Mouse (Mus musculus) MN1 (cell line): ENCODE data around the gene Mn1.

ENCODE experiments used
- DNase-seq: peaks from one replicate; pipeline ENCODE4 v3.0.0-alpha.2; 2016; ENCODE audit warnings: low spot score

Mn1 gene

DNA sequence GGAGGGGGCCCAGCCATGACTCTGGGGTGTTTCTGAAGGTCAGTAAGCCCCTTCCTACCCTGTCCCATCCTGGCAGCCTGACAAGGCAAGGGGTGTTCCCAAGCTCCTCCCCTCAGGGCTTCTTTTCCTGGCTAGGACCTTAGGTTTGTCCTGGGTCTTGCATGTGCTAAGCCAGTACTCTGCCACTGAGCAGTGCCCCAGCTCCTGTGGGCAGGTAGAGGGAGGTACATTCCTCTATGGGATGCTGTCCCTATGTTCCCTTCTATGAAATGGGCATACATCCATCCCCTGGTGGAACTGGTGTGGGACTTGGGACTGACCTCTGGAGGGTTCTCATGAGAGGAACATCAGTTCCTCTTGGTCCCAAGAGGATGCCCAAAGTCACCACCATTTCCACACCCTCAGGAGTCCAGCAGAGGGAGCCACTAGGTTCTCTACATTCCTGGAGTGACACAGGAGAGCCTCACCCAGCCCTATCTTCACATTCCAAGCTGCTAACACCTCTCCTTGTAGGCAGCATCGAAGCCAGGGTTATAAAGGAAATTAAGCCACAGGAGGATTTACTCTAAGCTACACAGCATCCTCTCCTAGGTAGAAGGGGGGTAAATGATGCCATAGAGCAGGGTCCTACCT lies 7.6 kb upstream of the Mn1 start:
- no peak for DNase-seq

DNA sequence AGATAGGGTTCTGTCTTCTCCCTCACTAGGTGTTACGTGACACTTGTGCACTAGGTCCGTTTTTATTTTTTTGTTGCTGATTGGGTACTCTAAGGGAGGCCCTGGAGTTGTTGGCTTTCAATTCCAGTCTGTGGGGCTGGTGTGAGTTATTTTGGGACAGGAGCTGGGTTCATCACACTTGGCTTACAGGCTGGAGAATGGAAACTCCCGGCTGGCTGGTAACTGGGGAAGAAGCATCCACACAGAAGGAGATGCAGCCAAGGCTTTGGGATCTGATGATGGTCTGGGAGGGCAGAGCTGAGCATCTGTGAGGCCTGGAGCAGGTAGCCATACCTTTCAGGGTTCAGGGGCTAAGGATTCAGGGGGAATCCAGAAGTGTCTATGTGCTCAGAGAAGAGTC lies 6.5 kb upstream of the Mn1 start:
- no peak for DNase-seq

DNA sequence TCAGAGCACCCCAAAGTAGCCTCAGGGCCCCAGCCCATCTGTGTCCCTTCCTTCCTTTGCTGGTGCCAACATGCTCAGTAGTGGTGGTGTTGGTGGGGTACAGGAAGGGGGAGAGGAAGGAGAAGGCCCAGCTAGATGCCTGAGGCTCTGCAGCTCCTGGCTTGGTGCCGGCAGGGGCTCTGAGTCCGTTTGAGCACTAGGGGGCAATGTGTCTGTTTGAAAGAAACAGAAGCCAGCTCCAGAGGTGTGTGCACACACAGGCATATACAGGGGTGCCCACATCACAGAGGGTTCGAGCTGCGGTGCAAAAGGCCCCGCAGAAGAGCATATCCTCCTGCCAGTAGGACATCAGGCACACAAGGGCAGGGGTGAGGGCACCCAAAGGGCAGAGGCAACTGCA lies 3.0 kb upstream of the Mn1 start:
- peak; percentile 27 for DNase-seq

GRCm38 (mm10) chr5:111414770-111415249 lies 2.4 kb upstream of the Mn1 start:
- DNase-seq, result no peak

DNA sequence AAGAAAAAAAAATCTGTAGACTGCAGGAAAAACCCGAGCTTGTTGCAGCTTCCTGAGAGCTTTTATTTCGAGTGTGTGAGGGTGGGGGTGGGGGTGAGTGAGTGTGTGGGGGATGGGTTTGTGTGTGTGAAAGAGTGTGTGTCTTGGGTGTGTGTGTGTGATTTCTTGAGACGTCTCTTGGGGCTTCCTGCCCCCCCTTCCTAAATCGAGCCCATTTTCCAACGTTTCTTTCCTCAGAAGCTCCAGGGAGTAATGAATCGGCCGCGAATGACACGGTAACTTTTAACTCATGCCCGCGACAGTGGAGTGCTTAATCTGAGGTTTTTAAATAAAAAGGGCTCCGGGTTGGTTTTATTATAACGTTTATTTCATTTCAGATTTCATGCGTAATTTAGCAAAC lies 1.6 kb upstream of the Mn1 start:
- DNase-seq, result no peak

DNA sequence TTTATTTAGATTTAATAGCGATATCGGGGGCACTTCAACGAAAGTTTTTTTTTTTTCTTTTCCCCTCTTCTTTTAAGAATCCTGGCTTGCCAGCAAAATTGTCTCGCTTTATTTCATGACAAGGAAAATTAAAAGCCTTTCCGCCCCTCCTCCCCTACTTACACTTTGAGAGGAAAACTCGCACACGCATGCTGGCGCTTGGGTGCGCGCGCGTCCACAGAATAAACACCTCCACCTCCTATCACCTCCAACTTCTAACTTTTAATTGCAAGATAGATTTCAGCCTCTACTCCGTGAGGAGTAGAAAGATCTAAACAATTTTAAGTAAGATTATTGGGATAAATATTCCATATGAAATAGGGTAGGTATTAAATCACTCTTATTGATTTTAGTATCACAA lies 1.1 kb upstream of the Mn1 start:
- no peak for DNase-seq

DNA sequence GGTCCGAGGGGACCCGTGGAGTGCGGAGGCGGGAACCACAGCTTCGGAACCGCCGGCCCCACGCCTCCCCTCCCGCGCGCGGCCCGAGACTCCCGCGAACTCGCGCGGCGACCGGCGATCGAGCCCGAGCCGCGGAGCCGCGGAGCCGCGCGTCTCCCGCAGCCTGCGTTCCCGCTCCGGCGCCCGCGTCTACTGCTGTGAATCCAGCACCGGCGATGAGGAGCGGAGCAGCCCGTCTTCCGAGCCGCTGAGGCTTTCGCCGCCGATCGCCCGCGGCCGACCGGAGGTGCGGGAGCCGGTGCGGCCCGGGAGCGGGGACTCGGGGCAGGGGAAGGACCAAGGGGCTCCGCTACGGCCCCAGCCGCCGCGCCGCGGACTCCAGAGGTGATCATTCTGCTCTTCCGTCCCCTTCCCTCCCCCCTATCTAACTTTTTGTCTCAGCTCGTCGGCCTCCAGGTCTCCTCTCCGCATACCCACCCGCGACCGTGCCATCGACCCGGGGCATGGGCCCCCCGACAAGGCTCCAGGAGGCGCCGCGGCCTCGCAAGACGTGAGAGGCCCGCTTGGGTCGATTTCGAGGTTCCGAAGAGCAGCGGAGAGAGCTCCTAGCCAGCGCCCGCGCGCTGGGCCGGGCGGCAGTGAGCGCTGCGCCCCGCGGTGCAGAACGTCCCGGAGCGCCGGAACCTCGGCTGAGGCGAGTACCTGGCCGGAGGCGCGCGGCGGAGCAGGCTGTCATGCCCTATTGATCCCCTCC lies 393 bp downstream of the Mn1 start:
- no peak for DNase-seq

DNA sequence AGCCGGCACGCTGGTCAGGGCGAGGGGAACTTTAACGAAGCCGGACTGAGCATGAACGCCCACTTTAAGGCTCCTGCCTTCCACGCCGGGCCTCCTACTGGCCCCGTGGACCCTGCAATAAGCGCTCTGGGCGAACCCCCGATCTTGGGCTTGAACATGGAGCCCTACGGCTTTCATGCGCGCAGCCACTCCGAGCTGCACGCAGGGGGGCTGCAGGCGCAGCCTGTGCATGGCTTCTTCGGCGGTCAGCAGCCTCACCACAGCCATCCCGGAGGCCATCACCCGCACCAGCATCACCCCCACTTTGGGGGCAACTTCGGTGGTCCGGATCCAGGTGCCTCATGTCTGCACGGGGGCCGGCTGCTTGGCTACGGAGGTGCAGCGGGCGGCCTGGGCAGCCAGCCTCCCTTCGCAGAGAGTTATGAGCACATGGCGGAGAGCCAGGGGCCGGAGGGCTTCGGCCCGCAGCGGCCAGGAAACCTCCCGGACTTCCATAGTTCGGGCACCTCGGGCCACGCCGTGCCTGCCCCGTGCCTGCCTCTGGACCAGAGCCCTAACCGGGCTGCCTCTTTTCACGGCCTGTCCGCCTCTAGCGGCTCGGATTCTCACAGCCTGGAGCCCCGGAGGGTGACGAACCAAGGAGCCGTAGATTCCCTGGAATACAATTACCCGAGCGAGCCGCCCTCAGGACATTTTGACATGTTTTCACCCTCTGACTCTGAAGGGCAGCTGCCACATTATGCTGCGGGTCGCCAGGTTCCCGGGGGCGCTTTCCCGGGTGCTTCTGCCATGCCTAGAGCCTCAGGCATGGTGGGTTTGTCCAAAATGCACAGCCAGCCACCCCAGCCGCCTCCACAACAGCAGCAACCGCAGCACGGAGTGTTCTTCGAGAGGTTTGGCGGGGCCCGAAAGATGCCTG lies 1.3 kb downstream of the Mn1 start:
- no peak for DNase-seq

- DNase-seq, result no peak
These were observed 2.1 kb downstream of the Mn1 start for GRCm38 (mm10) chr5:111419121-111419881.

GRCm38 (mm10) chr5:111420011-111420691 lies 3.0 kb downstream of the Mn1 start:
- DNase-seq, result no peak

GRCm38 (mm10) chr5:111420896-111421295 lies 3.7 kb downstream of the Mn1 start:
- DNase-seq, result no peak

DNA sequence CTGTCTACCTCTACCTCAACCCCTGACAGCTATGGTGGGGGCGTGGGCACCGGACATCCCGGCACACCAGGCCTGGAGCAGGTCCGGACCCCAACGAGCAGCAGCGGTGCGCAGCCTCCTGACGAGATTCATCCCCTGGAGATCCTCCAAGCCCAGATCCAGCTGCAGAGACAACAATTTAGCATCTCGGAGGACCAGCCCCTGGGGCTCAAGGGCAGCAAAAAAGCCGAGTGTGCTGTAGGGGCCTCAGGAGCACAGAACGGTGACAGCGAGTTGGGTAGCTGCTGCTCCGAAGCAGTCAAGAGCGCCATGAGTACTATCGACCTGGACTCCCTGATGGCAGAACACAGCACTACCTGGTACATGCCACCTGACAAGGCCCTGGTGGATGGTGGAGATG lies 4.3 kb downstream of the Mn1 start:
- no peak for DNase-seq

DNA sequence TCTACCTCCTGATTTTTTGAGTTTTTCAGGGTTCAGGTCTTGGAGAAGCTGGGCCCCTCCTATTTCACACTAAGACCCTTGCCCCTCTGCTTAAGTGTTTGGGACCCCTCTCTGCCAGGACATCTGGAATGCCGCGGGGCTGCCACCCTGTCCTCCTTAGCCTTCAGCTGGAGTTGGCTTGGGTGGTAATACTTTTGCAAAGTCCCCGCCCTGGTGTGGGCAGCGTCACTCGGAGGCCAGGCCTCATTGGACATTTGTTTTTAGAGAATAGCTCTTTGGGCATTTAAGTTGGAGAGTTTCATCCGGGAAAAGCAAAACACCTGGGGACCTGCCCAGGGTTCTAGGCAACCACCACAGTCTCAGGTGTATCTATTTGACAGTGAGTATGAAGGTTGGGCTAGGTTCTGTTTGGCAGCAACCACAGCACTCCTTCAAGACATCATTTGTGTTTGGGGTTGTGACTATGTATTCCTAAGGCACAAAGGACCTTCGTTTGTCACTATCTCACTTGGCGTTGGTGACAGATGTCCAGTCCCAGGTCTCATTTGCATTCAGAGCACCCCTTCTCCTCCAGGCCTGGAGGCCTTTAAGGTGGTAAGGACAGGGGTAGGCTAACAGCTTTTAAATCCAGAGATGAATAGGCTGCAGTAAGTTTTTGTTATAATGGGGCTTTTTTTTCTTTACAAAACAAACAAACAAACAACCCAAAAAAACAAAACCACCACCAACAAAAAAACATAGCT lies 5.1 kb downstream of the Mn1 start:
- DNase-seq, result no peak

DNA sequence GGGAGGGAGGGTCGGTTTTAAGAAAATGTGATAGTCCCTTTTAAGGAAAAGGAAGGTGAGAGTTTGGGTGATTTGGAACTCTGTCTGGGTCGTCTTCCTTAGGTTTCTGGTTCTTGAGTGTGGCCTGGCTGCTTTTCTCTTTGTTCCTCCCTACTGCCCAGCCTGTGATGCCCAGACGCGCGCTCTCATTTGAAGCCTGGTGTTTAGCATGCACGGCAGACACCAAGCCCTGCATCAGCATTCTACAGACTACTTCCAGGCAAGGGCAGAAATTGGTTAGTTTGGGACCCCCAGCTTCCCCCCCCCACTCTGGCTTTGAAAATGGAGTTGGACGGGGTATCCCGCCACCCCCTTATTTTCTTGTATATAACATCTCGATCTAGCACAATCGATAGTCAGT lies 5.8 kb downstream of the Mn1 start:
- no peak for DNase-seq

DNA sequence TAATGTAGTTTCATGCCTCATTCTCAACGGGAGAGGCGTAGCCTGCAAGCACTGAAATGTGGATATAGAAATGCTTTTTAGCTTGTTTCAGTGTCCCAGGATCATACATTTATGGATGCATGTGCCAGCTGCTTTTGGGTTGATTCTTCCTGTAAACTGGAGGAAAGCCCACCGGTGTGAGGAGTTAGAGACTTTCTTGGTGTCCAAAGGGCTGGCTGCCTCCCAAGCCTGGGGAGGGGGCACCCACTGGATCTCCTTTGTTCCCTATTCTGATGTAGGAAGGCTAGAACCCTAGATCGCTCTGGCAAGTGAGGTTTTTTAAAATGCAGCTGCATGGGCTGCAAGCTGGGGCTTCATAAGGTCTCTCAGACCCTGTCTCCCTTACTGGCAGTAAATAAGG lies 6.5 kb downstream of the Mn1 start:
- no peak for DNase-seq

DNA sequence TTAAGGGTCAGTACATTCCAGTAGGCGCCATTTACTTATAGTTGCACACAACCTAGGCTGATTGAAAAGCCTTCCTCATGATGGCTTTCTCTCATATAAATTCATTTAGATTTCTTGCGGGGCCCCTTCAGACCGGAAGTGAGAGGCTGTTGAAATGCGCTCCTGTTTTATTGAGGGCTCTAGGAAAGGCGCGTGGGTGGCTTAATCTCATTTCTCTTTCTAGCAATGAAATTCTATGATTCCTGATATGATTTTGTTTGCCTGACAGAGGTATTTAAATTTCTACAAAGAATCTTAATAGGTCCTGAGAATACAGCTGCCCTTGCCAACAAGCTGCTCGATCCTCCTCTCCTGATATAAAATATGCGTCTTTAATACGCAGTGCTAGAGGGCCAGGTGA lies 8.7 kb downstream of the Mn1 start:
- no peak for DNase-seq

- no peak for DNase-seq
These were observed 9.1 kb downstream of the Mn1 start for GRCm38 (mm10) chr5:111426249-111426648.

DNA sequence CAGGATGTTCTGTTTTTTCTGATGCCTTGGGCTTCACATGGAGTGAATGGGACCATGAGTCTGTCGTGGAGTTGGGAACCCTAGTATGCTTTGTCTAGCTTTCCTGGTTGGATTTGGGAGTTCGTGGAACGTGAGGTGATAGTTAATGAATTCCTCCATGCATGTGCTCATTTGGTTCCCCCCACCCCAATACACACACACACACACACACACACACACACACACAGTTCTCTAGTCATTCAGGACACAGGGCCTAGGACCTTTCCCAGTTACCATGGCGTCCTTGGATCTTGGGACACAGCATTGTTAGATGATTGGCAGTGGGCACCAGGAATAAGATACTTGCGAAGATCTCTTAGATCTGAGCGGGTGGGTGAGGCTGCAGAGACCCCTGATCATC lies 11.7 kb downstream of the Mn1 start:
- no peak for DNase-seq

DNA sequence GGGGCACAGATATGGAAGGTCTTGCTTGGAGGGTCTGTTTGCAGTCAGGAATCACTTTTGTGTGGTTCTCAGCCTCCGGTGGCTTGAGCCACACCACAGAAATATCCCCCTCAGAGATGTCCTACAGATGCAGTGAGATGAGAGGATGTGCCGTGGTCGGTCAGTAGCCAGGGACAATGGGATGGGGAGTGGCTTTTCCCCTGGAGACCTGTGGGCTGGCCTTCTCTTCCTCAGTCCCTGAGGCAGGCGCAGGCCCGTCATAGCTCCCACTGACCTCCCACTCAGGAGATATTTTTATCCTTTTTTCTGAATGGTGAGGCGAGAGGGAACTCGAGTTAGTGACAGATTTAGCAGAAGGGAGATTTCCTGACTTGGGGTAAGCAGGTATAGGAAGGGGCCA lies 12.6 kb downstream of the Mn1 start:
- DNase-seq, result no peak

- no peak for DNase-seq
These were observed 14.0 kb downstream of the Mn1 start for GRCm38 (mm10) chr5:111431007-111431730.
